ENCODE assay signal across 8 mouse cellular contexts in genomic region chr3:154816801-154817625, GRCm38 (mm10).
DNase-seq lines count a peak whose midpoint lies in the region; ATAC-seq lines count a peak whose summit lies in the region.

No protein-coding gene starts in this region.

- peak overlapping the region; percentile 2; the same call in 1 of the 2 replicates for H3K4me2 ChIP-seq in embryonic facial prominence, embryonic 14.5 days (ENCODE audit: low read depth, low read length)

- H3K36me3 ChIP-seq in embryonic facial prominence, embryonic 14.5 days (ENCODE audit: control insufficient read depth, insufficient read depth, low read length) = no peaks in the 10 kb centered on the region

- H3K4me1 ChIP-seq in embryonic facial prominence, embryonic 14.5 days (ENCODE audit: control insufficient read depth, insufficient read depth, low read length) = no peaks in the 10 kb centered on the region

- H3K27me3 ChIP-seq in embryonic facial prominence, embryonic 14.5 days (replicated peaks; ENCODE audit: control insufficient read depth, insufficient read depth, low read length) = 0 out of 2 replicates have a peak, but pooled peaks cover 5% of the 10 kb centered on the region

- no peak overlapping the region for H3K27ac ChIP-seq in embryonic facial prominence, embryonic 14.5 days (replicated peaks; ENCODE audit: low read depth, low read length)

- 32% methylated on average over 18 of the region's 19 CpGs for WGBS in embryonic facial prominence, embryonic 14.5 days

- DNase-seq in embryonic facial prominence, embryonic 14.5 days (ENCODE audit: low spot score) = peak; percentile 67
- DNase-seq in heart, postnatal 36 days = peak; percentile 10 to 15
- DNase-seq in left cerebral cortex, postnatal 14 days (ENCODE audit: low spot score in 2 of 2) = peak; percentile 53 to 87
- peak; percentile 89 for DNase-seq in retina, postnatal 1 day
- no peak for DNase-seq in cerebellum, adult 9-11 months
- DNase-seq in gastrocnemius, postnatal 36 days = no peak

- H3K9me3 ChIP-seq in embryonic facial prominence, embryonic 14.5 days (ENCODE audit: control insufficient read depth, low read length) = no peaks in the 10 kb centered on the region

- no peak overlapping the region for H3K4me3 ChIP-seq in embryonic facial prominence, embryonic 14.5 days (ENCODE audit: low read depth, low read length)

- H3K9ac ChIP-seq in embryonic facial prominence, embryonic 14.5 days (ENCODE audit: low read depth, low read length) = no peak overlapping the region

- intact Hi-C loops in heart, postnatal 36 days (cut with DNase I) = no loop called here
- intact Hi-C loops in left cerebral cortex, postnatal 14 days (cut with DNase I) = loop anchor here (5.0 to 10.0 kb wide), 2 partner anchors 165 to 278 kb away; partner anchors contain the start of genes Fpgt and Lrriq3
- intact Hi-C loops in gastrocnemius, postnatal 36 days (cut with DNase I) = no loop called here

- peak; percentile 17 for ATAC-seq in CD4-positive, CD25-positive, alpha-beta regulatory T cell, adult 4 months
- peak; percentile 92 for ATAC-seq in embryonic facial prominence, embryonic 14.5 days (ENCODE audit: low read depth)
- ATAC-seq in cerebellum, adult (ENCODE audit: insufficient number of reproducible peaks, low FRiP score, low TSS enrichment) = no peak

Comparison
In these comparisons a context has a peak if more than half of its experiments do, and no peak if none do; other contexts are left out.
1. DNase-seq: peak in embryonic facial prominence, embryonic 14.5 days (single experiment), heart, postnatal 36 days (2 of 2), left cerebral cortex, postnatal 14 days (2 of 2) and retina, postnatal 1 day (single experiment); none in cerebellum, adult 9-11 months (single experiment) and gastrocnemius, postnatal 36 days (0 of 2).